Mouse (Mus musculus): ENCODE measurements around the gene Large1. TPM values are rescaled to one million over a fixed set of nuclear protein-coding genes. Genes with fewer than 3 reads are reported as not detected.

Gene Large1
- polyA plus RNA-seq, 1 experiment from 2014 or later, result 6.6 TPM

DNA sequence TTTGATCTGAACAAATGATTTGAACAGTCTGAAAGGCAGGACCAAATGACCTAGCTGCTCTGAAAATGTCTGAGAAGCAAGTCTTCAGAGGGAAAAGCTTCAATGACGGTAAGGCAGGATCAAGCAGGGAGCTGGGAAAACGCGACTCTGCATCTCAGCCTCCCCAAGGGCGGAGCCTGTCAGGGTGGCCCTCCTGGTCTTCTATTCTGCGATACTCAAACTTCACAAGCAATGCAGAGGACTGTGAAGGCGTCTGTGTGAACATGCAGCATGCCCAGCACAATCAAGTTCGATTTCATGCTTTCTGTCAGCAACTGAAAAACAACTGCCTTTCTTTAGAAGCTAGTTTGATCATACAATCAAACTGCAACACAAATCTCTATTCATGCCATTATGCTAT is 586.6 kb downstream of the Large1 start:
- WGBS, result 29% methylated on average over 7 of the region's 7 CpGs
- no peak for ATAC-seq (replicated peaks; ENCODE audit: insufficient number of reproducible peaks, insufficient read depth, low FRiP score, low read depth)
- H3K36me3 ChIP-seq, result no peaks in the 10 kb centered on the region

DNA sequence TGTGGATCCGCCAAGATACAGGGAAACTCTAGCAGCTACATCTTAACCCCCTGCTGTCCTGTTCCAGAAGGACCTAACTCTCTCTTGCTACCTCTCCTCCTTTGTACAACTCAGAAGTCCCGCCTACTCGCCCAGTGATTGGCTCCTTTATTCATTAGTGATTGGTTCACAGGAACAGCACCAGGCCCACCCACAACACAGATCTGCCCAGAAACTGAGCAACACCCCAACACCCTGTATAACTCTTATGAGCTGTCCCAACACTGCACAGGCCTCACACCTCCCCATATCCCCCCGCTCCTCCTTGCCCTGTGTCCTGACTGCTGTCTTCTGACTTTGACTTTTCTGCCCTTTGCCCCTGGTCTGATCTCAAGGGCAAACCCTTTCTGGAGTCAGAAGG is 587.6 kb downstream of the Large1 start:
- H3K9me3 ChIP-seq (replicated peaks), result no peaks in the 10 kb centered on the region
- no peaks in the 10 kb centered on the region for H3K27me3 ChIP-seq
- H3K27ac ChIP-seq, result no peak overlapping the region
- WGBS, result 79% methylated on average over 4 of the region's 4 CpGs
- no peak overlapping the region for H3K4me2 ChIP-seq
- H3K36me3 ChIP-seq, result no peaks in the 10 kb centered on the region
- H3K4me3 ChIP-seq, result no peak overlapping the region
- no peak for ATAC-seq (replicated peaks; ENCODE audit: insufficient number of reproducible peaks, insufficient read depth, low FRiP score, low read depth)
- H3K9ac ChIP-seq, result no peak overlapping the region
- H3K4me1 ChIP-seq (replicated peaks), result peaks cover 3% of the 10 kb centered on the region; the same call in 1 of the 2 replicates

More for the DNA sequence above, 586.6 kb downstream of the Large1 start:
- Histone ChIP-seq H3K9ac (no peak overlapping the region), H3K4me1 (replicated peaks) (no peaks in the 10 kb centered on the region; the same call in 1 of the 2 replicates), H3K4me2 (no peak overlapping the region), H3K4me3 (no peak overlapping the region), H3K27me3 (no peaks in the 10 kb centered on the region), H3K27ac (no peak overlapping the region), H3K9me3 (replicated peaks) (no peaks in the 10 kb centered on the region)

Small RNAs within 50 kb of the gene (microRNA-seq; reads per million reads assigned to microRNA genes)
- gene Mir28b, result 0.63 reads per million
